Mouse (Mus musculus) ovary, postnatal 14 days (tissue): ENCODE measurements at regions not wholly inside any gene's neighbourhood (a gene's known extent, or its start where the extent isn't known, plus 50 kb on each side); places are given as distances from the start of the nearest gene placed in this dataset.

Experiments
- DNase-seq: peaks from one replicate; pipeline ENCODE4 v3.0.0; 2022; ENCODE audit warnings: low spot score

DNA sequence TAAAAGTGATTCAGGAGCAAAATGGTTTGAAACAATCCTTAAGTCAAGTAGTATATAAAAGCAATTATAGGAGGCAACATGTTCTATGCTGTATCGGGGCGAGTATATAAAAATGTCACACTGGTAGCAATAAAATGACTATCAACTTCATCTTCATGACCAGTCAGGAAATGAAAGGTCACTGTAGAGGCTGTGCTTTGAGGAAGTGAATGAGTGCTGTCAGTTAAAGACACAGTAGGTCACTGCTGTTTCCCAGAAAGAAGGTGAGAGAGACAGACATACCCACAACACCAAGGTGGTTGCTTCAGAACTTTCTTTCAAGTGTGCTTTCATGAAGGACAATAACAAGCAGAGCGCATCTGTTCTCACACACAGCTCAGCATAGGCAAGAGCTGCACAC is 292.4 kb downstream of the Cd47 start:
- DNase-seq, result no peak

DNA sequence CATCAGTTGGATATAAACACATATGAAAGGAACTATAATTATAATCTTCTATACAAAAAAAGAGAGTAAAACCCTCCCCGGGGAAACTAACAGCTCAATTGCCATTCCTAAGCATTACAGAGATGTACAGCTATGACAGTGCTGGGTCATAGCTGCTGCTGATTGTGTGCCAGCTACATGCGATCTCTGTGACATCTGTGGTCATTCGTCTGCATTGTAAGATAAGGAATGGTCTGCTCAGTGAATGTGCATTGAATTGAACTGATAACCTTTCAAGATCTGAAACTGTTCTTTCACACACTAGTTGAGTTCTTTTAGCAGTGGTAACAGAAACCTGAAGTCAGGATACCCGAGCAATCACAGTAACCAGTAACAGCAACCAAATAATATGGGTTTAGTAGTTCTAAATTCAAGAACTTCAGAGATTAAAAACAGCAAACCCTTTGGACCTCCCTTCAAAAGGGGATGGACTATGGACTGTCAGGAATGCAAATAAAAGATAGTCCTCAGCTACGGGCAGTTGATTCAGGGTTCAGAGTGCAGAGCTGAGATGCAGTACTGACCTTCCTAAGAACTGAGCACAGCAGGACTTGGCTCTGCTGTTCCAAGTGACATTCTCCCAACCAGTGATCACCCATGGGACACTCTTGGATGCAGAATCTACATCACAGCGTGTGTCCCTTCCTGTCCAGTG is 295.7 kb downstream of the Cd47 start:
- no peak for DNase-seq

DNA sequence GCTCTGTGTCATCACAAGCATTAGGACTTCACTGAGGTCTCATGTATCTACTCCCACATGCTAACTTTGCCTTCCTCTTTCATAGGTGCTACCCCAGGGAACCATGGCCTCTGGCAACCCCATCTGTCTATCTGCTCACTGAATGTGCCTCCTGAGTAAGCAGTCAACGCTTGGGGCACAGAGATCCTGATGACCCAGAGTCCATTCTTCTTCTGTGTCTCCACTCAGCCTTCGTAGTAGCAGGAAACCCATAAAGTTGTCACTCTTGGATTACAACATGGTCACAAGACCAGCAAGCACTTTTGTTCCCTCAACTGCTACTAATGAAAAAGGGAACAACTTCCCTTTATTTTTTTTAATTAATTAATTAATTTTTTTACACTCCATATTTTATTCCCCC is 296.2 kb downstream of the Cd47 start:
- DNase-seq, result no peak

DNA sequence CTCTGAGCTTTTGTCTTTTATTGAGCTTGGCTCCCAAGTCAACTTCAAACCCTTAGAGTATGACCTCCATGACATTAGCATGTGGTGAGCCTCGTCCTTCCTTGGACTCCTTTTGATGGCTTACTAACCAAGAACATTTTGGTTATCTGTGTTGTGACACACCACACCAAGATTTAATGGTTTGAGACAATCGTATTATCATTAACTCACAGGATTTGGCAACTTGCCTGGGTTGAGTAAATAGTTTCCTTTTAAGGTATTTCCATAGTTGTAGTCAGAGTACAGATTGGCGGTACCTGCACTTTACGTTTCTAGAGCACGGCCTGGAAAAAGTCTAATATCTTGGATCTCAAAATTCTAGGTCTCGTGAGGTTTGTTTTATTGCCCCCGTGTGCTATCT is 303.0 kb downstream of the Cd47 start:
- no peak for DNase-seq

DNA sequence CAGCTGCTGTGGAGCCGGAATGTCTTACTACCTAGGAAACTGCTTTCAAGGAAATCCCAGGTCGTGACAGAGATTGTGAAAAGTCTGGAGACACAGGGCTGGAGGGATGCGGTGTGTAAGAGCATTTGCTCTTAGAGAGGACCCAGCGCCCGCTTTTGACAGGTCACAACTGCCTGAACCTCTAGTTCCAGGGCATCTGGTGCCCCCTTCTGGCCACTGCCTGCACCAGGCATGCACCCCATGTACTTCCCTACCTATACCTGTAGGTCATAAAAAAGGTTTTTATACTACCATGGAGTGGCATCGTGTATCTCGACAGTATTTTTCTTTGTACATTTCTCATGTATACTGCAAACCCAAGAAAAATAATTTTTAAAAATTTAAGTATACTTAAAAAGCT is 314.0 kb downstream of the Bbx start:
- DNase-seq, result no peak

DNA sequence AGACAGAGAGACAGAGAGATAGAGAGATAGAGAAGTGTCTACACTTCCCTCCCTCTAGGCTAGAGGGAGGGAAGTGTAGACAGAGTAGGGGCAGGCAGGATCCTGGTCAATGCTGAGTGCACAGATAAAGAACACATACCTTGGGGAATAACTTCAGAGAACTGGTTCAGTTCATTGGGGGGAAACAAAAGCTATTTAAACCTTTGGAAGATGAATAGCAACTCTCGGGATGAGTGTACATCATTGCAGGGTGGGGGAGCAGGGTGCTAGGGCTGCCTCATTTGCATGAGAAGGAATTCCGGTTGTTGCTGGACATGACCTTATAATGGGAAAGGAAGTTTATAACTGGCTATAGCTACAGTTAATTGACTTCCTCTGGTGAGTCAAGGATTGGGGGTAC is 309.7 kb downstream of the Bbx start:
- DNase-seq, result no peak

DNA sequence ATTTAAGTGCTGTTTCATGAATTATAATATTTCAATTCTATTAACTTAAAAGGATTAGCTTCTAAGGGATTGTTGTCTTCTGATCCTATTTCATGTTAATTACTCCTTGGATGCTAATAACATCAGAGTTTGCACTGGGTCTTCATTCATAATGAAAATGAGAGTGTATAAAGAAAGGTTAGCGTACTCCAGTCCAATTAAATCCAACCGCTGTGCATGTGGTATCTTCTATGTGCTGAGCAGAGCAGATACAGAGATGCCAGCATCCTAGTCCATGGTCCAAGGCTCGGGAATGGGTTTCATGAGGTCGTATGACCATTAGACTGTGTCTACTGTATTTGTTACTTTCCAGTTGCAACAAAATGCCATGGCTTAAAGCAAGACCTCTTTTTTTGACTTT is 307.5 kb downstream of the Bbx start:
- DNase-seq, result no peak

DNA sequence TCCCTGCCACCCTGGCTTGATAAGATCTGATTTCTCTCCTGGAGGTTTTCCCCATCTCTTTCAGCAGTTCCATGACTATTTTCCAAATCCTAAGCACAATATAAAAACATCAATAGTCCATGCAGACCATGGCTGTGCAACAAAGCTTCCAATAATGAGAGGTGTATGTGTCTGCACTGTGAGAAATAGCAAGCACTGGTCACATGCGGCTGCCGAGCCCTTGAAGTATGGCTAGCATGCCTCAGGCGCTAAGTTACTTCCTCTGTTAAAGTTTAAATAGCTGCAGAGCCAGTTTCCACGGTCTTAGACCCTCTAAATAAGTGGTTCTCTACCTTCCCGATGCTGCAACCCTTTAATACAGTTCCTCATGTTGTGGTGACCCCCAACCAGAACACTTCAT is 306.6 kb downstream of the Bbx start:
- no peak for DNase-seq

DNA sequence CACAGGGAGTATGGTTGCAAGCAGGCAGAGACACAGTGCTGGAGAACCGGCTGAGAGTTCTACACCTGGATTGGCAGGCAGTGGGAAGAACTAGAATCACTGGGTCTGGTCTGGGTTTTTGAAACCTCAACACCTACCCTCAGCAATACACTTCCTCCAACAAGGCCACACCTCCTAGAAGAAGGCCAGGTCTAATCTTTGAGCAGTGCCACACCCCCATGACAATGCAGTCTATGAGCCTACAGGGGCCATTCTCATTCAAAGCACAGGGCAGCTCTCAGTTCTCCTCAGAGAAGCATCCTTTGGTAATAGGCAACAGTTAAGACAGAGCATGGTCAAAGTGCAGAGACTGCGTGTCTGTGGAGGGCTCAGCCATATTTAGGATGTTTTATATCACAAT is 300.8 kb downstream of the Bbx start:
- DNase-seq, result no peak
